Mouse (Mus musculus) central nervous system, embryonic 14 days (tissue): ENCODE results near the gene Olfr418. TPM values are rescaled to one million over a fixed set of nuclear protein-coding genes. Genes with fewer than 3 reads are reported as not detected.

Experiments
- polyA plus RNA-seq: library from polyadenylated mRNA; depleted of rRNA; stranded (reverse); fragments of >200 nt; gene quantifications from 2 replicates; pipeline ENCODE4 v1.2.3, GENCODE M21; 2012; rRNA removed

Olfr418 gene
- polyA plus RNA-seq = not detected in 2 replicates

GRCm38 (mm10) chr1:173265701-173266100 lies at the start of gene Olfr418:
Gene Olfr418, plus strand, starts transcription at chr1:173266001.

GRCm38 (mm10) chr1:173227081-173227480 lies 38.7 kb upstream of the Olfr418 start, which contains the start of gene Fcer1a:
Gene Fcer1a, minus strand, starts transcription at chr1:173227214.

GRCm38 (mm10) chr1:173277677-173278076 lies 11.9 kb downstream of the Olfr418 start, which contains the start of gene Mptx2:
Gene Mptx2, minus strand, starts transcription at chr1:173277777.

Other genes starting within 250 kb of the Olfr418 start
- gene Olfr1408, start 128.6 kb upstream of the Olfr418 start, polyA plus RNA-seq = not detected in 2 replicates
- gene Olfr1406, start 75.4 kb upstream of the Olfr418 start, polyA plus RNA-seq = not detected in 2 replicates
- not detected in 2 replicates for gene Olfr218, start 68.2 kb upstream of the Olfr418 start, polyA plus RNA-seq
- not detected in 2 replicates for gene Olfr1404, start 53.6 kb upstream of the Olfr418 start, polyA plus RNA-seq
- gene Fcer1a, start 38.8 kb upstream of the Olfr418 start, polyA plus RNA-seq = not detected in 2 replicates
- not detected in 2 replicates for gene Mptx2, start 11.8 kb downstream of the Olfr418 start, polyA plus RNA-seq
- gene Ackr1, start 67.7 kb downstream of the Olfr418 start, polyA plus RNA-seq = 79.9 and 83.6 TPM in 2 replicates
- gene Aim2, start 84.9 kb downstream of the Olfr418 start, polyA plus RNA-seq = 4.6 and 7.3 TPM in 2 replicates
- 211 and 240 TPM in 2 replicates for gene Cadm3, start 101.7 kb downstream of the Olfr418 start, polyA plus RNA-seq
- 0.31 and 0.54 TPM in 2 replicates for gene Ifi206, start 225.0 kb downstream of the Olfr418 start, polyA plus RNA-seq